Mouse (Mus musculus): ENCODE measurements at regions not wholly inside any gene's neighbourhood (a gene's known extent, or its start where the extent isn't known, plus 50 kb on each side); places are given as distances from the start of the nearest gene placed in this dataset.

DNA sequence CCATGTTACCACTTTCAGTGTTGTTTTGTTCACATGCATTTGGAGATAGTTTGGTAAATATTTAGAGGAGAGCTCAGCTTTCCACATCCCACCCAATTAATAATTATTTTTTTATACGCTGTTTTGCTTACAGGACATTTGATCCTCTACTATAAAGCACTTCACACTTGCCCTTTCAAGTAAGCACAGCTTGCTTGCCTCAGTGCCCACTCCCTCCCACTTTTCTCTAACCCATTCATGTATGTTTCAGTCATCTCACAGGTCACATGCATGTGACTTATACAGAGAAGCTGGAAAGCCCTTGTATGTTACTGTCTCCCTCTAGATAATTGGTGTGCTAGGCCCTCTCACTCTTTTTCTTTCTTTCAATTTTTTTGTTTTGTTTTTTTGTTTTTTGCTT is 252.0 kb downstream of the Tfec start:
- Histone ChIP-seq H3K9me3 (replicated peaks) (no peaks in the 10 kb centered on the region), H3K27me3 (ENCODE audit: low read depth, poor library complexity, severe bottlenecking) (no peaks in the 10 kb centered on the region), H3K36me3 (no peaks in the 10 kb centered on the region), H3K27ac (replicated peaks) (no peak overlapping the region), H3K4me1 (no peaks in the 10 kb centered on the region), H3K4me3 (no peak overlapping the region)
- WGBS: 81% methylated on average over 1 of the region's 1 CpGs
- DNase-seq (ENCODE audit: low spot score): no peak

GRCm38 (mm10) chr6:16643519-16643918 is 254.7 kb downstream of the Tfec start:
- no peaks in the 10 kb centered on the region for H3K9me3 ChIP-seq (replicated peaks)
- no peaks in the 10 kb centered on the region for H3K27me3 ChIP-seq (ENCODE audit: low read depth, poor library complexity, severe bottlenecking)
- DNase-seq (ENCODE audit: low spot score): no peak

DNA sequence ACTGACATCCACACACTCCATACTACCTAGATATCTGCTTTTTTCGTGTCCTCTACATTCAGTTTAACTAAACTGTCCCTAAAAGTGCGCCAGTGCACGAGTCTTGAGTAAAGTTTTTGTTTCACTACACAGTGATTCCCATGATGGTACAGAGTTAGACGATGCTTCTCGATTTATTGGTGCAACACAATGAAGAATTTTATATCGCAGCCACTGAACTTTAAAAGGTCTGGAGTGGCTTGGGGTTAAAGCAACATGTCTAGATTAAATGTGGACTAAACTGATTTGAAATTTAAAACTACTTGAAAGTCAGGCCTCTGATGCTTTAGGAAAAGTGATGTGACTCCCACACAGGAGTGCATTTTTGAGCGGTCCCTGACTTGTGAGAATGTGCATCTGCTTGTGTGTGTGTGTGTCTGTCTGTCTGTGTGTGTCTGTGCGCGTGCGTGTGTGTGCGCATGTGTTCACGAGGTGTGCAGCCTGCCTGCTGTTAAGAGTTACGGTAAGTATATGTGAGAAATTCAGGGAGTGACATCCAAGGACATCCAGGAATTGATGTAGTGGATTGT is 261.4 kb downstream of the Tfec start:
- DNase-seq (ENCODE audit: low spot score): no peak
- H3K4me1 ChIP-seq: 0 out of 2 replicates have a peak, but pooled peaks cover 4% of the 10 kb centered on the region
- no peak overlapping the region for H3K27ac ChIP-seq (replicated peaks)
- no peaks in the 10 kb centered on the region for H3K27me3 ChIP-seq (ENCODE audit: low read depth, poor library complexity, severe bottlenecking)
- no peaks in the 10 kb centered on the region for H3K9me3 ChIP-seq (replicated peaks)
- H3K4me3 ChIP-seq: no peak overlapping the region
- H3K36me3 ChIP-seq: no peaks in the 10 kb centered on the region
- 89% methylated on average over 13 of the region's 13 CpGs for WGBS

More at GRCm38 (mm10) chr6:16643519-16643918, 254.7 kb downstream of the Tfec start:
- H3K4me3 ChIP-seq: no peak overlapping the region
- no peaks in the 10 kb centered on the region for H3K36me3 ChIP-seq
- no peaks in the 10 kb centered on the region for H3K4me1 ChIP-seq
- H3K27ac ChIP-seq (replicated peaks): no peak overlapping the region

- H3K27me3 ChIP-seq (ENCODE audit: low read depth, poor library complexity, severe bottlenecking): no peaks in the 10 kb centered on the region
- no peaks in the 10 kb centered on the region for H3K36me3 ChIP-seq
- WGBS: 44% methylated on average over 2 of the region's 2 CpGs
- no peak overlapping the region for H3K4me3 ChIP-seq
- no peaks in the 10 kb centered on the region for H3K9me3 ChIP-seq (replicated peaks)
- no peak for DNase-seq (ENCODE audit: low spot score)
- 0 out of 2 replicates have a peak, but pooled peaks cover 4% of the 10 kb centered on the region for H3K4me1 ChIP-seq
- no peak overlapping the region for H3K27ac ChIP-seq (replicated peaks)
Measured at GRCm38 (mm10) chr6:16636108-16636507, 262.1 kb downstream of the Tfec start.

GRCm38 (mm10) chr6:16607393-16608023 is 290.7 kb downstream of the Tfec start:
- no peak for DNase-seq (ENCODE audit: low spot score)
- no peaks in the 10 kb centered on the region for H3K4me1 ChIP-seq
- no peaks in the 10 kb centered on the region for H3K27me3 ChIP-seq (ENCODE audit: low read depth, poor library complexity, severe bottlenecking)
- no peak overlapping the region for H3K27ac ChIP-seq (replicated peaks)
- no peak overlapping the region for H3K4me3 ChIP-seq
- 82% methylated on average over 9 of the region's 9 CpGs for WGBS
- no peaks in the 10 kb centered on the region for H3K9me3 ChIP-seq (replicated peaks)
- H3K36me3 ChIP-seq: no peaks in the 10 kb centered on the region

DNA sequence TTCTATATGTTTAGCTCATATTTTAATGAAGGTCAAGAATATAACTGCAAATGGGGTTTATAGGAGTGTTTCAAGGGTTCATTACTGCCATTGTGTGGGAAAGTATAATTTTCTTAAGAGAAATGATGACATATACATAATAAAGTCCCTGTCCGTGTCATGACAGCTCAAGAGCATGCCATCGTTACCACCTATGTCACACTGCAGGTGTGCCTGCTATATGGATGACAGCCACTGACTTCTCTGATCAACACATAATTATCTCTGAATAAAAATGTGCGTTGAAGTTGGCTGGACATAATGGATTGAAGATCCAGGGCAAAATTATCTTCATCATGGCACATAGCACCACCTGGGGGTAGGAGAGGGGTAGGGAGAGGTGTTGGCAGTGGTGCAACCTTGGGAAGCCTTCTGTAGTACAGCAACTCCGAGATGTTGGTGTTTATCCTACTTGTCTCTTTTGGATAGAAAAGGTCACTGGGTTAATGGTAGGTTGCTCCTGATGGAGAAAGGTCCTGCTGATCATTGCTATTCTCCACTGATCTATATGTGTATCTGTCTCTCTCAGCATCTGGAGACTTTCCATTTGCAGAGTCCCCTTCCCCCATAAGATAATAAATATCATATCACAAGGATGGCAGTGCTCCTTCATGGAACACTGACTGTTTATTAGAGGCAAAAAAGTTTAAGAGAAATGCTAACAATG is 291.4 kb downstream of the Tfec start:
- Histone ChIP-seq H3K27ac (replicated peaks) (no peak overlapping the region), H3K27me3 (ENCODE audit: low read depth, poor library complexity, severe bottlenecking) (no peaks in the 10 kb centered on the region), H3K4me3 (no peak overlapping the region), H3K9me3 (replicated peaks) (no peaks in the 10 kb centered on the region), H3K36me3 (no peaks in the 10 kb centered on the region), H3K4me1 (no peaks in the 10 kb centered on the region)
- WGBS: 84% methylated on average over 4 of the region's 4 CpGs
- DNase-seq (ENCODE audit: low spot score): no peak

DNA sequence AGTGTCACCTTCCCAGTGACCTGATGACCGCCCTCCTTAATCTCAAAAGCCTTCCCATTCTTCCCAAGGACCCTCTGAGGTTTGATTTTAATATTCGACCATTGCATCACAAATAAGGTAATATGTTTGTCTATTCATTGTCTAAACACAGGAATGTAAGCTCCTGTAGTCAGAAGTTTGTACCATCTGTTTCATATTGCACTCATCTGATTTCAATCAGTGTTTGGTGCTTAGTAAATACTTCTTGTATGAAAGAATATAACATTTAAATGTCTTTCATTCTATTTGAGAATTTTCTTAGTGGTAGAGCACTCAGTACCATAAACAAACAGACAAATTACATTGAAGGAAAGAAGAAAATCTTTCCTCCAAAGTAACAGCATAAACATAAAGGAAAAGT is 305.8 kb downstream of the Tfec start:
- Histone ChIP-seq H3K27ac (replicated peaks) (no peak overlapping the region), H3K4me1 (no peaks in the 10 kb centered on the region), H3K4me3 (no peak overlapping the region), H3K9me3 (replicated peaks) (no peaks in the 10 kb centered on the region), H3K36me3 (no peaks in the 10 kb centered on the region), H3K27me3 (ENCODE audit: low read depth, poor library complexity, severe bottlenecking) (no peaks in the 10 kb centered on the region)
- DNase-seq (ENCODE audit: low spot score): no peak
- 76% methylated on average over 2 of the region's 2 CpGs for WGBS

GRCm38 (mm10) chr6:16582302-16582701 is 315.9 kb downstream of the Tfec start:
- no peaks in the 10 kb centered on the region for H3K9me3 ChIP-seq (replicated peaks)
- DNase-seq (ENCODE audit: low spot score): no peak
- no peak overlapping the region for H3K4me3 ChIP-seq
- H3K4me1 ChIP-seq: no peaks in the 10 kb centered on the region
- no peak overlapping the region for H3K27ac ChIP-seq (replicated peaks)
- no peaks in the 10 kb centered on the region for H3K36me3 ChIP-seq
- WGBS: 85% methylated on average over 7 of the region's 7 CpGs
- no peaks in the 10 kb centered on the region for H3K27me3 ChIP-seq (ENCODE audit: low read depth, poor library complexity, severe bottlenecking)

- Histone ChIP-seq H3K27me3 (ENCODE audit: low read depth, poor library complexity, severe bottlenecking) (no peaks in the 10 kb centered on the region), H3K27ac (replicated peaks) (no peak overlapping the region), H3K9me3 (replicated peaks) (no peaks in the 10 kb centered on the region), H3K4me1 (no peaks in the 10 kb centered on the region), H3K4me3 (no peak overlapping the region), H3K36me3 (no peaks in the 10 kb centered on the region)
- no peak for DNase-seq (ENCODE audit: low spot score)
- 92% methylated on average over 4 of the region's 4 CpGs for WGBS
Measured at GRCm38 (mm10) chr6:16581801-16582200, 316.4 kb downstream of the Tfec start.

- Histone ChIP-seq H3K4me1 (no peaks in the 10 kb centered on the region), H3K4me3 (no peak overlapping the region), H3K27ac (replicated peaks) (no peak overlapping the region), H3K27me3 (ENCODE audit: low read depth, poor library complexity, severe bottlenecking) (no peaks in the 10 kb centered on the region), H3K9me3 (replicated peaks) (no peaks in the 10 kb centered on the region), H3K36me3 (no peaks in the 10 kb centered on the region)
- no peak for DNase-seq (ENCODE audit: low spot score)
- WGBS: 88% methylated on average over 2 of the region's 2 CpGs
Measured at GRCm38 (mm10) chr6:16575875-16576274, 322.4 kb downstream of the Tfec start.

DNA sequence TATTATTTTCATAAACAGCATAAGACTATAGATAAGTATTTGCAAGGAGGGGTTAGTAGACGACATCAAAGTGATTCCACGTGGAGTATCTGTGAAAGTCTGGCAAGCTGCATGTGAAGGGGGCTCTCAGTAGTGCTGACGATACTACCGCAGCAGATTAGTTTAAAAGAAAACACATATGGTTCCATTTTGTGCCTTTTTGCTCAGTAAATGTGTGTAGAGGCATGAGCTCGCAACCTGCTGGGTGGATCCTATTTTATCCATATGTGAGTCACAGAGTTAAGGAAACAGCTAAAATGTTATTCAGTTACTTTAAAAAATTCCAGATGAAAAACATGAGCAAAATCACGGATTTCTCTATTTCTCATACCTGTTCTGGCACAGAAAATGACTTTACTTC is 325.4 kb downstream of the Tfec start:
- H3K36me3 ChIP-seq: no peaks in the 10 kb centered on the region
- H3K27ac ChIP-seq (replicated peaks): no peak overlapping the region
- no peaks in the 10 kb centered on the region for H3K27me3 ChIP-seq (ENCODE audit: low read depth, poor library complexity, severe bottlenecking)
- H3K9me3 ChIP-seq (replicated peaks): no peaks in the 10 kb centered on the region
- 74% methylated on average over 6 of the region's 6 CpGs for WGBS
- H3K4me3 ChIP-seq: no peak overlapping the region
- no peaks in the 10 kb centered on the region for H3K4me1 ChIP-seq
- DNase-seq (ENCODE audit: low spot score): no peak

- 79% methylated on average over 7 of the region's 7 CpGs for WGBS
- Histone ChIP-seq H3K4me3 (no peak overlapping the region), H3K27me3 (ENCODE audit: low read depth, poor library complexity, severe bottlenecking) (no peaks in the 10 kb centered on the region), H3K9me3 (replicated peaks) (no peaks in the 10 kb centered on the region), H3K36me3 (no peaks in the 10 kb centered on the region), H3K27ac (replicated peaks) (no peak overlapping the region), H3K4me1 (peaks cover 14% of the 10 kb centered on the region)
- no peak for DNase-seq (ENCODE audit: low spot score)
Measured at GRCm38 (mm10) chr6:16551945-16552673, 346.1 kb downstream of the Tfec start.

DNA sequence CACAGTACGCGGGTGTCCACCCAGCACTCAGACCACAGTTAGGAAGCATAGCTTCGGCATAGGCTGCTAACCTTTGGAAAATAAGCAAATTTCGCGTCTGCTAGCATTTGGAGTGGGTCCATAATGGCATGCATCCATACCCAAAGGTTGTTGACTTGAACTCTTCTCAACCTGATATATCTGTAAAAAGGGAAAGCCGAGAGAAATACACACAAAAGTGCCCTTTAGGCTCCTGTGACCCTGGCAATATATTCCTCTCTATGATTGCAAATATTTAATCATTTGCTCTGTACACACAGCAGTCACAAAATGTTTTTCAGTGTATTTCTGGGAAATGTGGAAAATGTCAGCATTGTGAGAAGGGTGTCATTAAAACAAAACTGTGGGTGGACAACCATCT is 347.1 kb downstream of the Tfec start:
- H3K27me3 ChIP-seq (ENCODE audit: low read depth, poor library complexity, severe bottlenecking): no peaks in the 10 kb centered on the region
- DNase-seq (ENCODE audit: low spot score): no peak
- H3K4me1 ChIP-seq: peaks cover 14% of the 10 kb centered on the region
- 93% methylated on average over 6 of the region's 6 CpGs for WGBS
- H3K4me3 ChIP-seq: no peak overlapping the region
- H3K36me3 ChIP-seq: no peaks in the 10 kb centered on the region
- H3K9me3 ChIP-seq (replicated peaks): no peaks in the 10 kb centered on the region
- H3K27ac ChIP-seq (replicated peaks): no peak overlapping the region
